Mouse (Mus musculus) effector memory CD4-positive, alpha-beta T cell, adult 7 months (primary cell): Measurements from ENCODE around the gene Gm7980. TPM values are rescaled to one million over a fixed set of nuclear protein-coding genes. Genes with fewer than 3 reads are reported as not detected.

ENCODE experiments used
- polyA plus RNA-seq: library from polyadenylated mRNA; unstranded; fragments of 100-300 nt; shearing (Covaris generic); gene quantifications from one replicate; pipeline ENCODE4 v1.2.1, GENCODE M21; 2017

Gene Gm7980
- polyA plus RNA-seq: not detected

GRCm38 (mm10) chr14:41907190-41907589 is at the start of gene Gm7980:
TSS of gene Gm7980 (minus strand) at chr14:41907290.

GRCm38 (mm10) chr14:41943695-41944094 is 36.6 kb upstream of the Gm7980 start, which contains the start of gene 1700024B05Rik:
TSS of gene 1700024B05Rik (plus strand) at chr14:41943995.

GRCm38 (mm10) chr14:41924649-41925048 is 17.6 kb upstream of the Gm7980 start, which contains the start of gene 1700049E17Rik1:
TSS of gene 1700049E17Rik1 (plus strand) at chr14:41924949.

Other genes with a start within 250 kb of the Gm7980 start
- gene Gm8068, start 205.4 kb downstream of the Gm7980 start, polyA plus RNA-seq: not detected
- gene Gm7929, start 156.7 kb downstream of the Gm7980 start, polyA plus RNA-seq: not detected
- not detected for gene Gm47189, start 134.8 kb downstream of the Gm7980 start, polyA plus RNA-seq
- not detected for gene 1700049E17Rik1, start 17.7 kb upstream of the Gm7980 start, polyA plus RNA-seq
- 0.43 TPM for gene 1700024B05Rik, start 36.7 kb upstream of the Gm7980 start, polyA plus RNA-seq
- not detected for gene Gm6401, start 60.6 kb upstream of the Gm7980 start, polyA plus RNA-seq
- not detected for gene Gm3543, start 76.0 kb upstream of the Gm7980 start, polyA plus RNA-seq
- 0.27 TPM for gene Gm7951, start 210.1 kb upstream of the Gm7980 start, polyA plus RNA-seq